Mouse (Mus musculus): ENCODE measurements around the gene Olfr247.
"Not testable (repeated sequence)": the region's sequence is repeated elsewhere in the genome, so short reads cannot be mapped to it uniquely, and the experiment has no call there.

Olfr247 gene

GRCm38 (mm10) chr10:129976040-129976439 is at the start of gene Olfr247:
Gene Olfr247, minus strand, starts transcription at chr10:129976140.
- CTCF ChIA-PET: not testable (repeated sequence)

- CTCF ChIA-PET: no interaction called here
Observed at GRCm38 (mm10) chr10:130012321-130012720, 36.4 kb upstream of the Olfr247 start, which contains the start of gene Olfr820. Gene Olfr820, plus strand, starts transcription at chr10:130012621.

- CTCF ChIA-PET: not testable (repeated sequence)
Observed at GRCm38 (mm10) chr10:130005366-130005765, 29.4 kb upstream of the Olfr247 start.

DNA sequence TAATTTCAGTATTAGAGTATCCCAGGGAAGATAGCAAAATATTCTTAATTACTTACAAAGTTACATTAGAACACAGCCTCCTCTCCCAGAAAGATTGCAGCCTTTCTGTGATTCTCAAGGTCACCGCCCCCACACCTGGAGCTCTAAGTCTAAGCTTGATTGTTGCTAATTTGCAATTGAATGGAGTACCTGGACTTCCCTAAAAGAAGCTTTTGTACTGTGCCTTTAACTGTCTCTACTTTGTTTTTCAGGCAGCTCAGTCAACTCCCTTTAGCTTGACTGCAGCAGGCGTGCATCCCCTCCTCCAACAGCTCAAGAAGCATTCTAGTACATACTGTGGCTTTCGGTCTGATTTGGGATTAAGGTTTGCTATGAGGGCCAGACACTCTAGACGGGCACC is 28.2 kb upstream of the Olfr247 start:
- CTCF ChIA-PET: not testable (repeated sequence)

DNA sequence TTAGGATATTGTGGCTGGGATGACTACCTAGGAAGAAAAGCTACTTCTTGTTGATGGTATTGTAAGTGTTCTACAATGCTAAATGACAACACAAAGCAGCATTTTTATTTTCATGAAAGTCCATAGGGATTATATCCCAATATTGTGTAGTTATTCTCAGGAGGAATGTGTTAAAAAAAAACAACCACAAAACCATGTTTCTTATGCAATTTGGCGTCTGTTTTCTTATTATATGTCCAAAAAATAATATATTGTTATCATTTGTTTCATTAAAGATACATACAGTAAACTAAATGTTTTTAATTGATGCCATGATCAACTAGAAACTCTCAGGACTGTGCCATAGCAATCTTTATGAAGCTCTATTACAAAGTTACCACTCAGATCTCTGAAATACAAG is 9.0 kb upstream of the Olfr247 start, which contains the start of gene Gm10310:
Gm10310 (minus strand) TSS at position 101 of the 400 bp plus-strand sequence.
- CTCF ChIA-PET: not testable (repeated sequence)

GRCm38 (mm10) chr10:129981867-129982266 is 5.9 kb upstream of the Olfr247 start:
- CTCF ChIA-PET: not testable (repeated sequence)

DNA sequence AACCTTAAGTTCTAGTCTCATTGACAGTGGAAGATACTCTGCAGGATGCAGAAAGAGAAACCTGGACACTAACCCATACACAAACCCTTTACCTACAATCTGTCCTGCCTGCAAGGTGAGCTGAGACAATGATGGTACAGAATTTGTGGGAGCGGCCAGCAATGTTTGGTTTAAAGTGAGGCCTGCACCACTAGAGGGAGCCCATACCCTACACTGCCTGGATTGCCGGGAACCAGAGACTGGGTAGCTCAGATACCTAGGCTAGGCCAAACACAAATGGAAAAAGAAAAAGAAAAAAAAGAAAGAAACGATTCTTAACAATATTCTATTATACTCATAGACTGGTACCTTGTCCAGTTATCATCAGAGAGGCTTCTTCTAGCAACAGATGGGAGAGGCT is 2.9 kb downstream of the Olfr247 start:
- CTCF ChIA-PET: not testable (repeated sequence)

- CTCF ChIA-PET: not testable (repeated sequence)
Observed at GRCm38 (mm10) chr10:129967166-129967565, 8.8 kb downstream of the Olfr247 start, which contains the start of gene Olfr819. Gene Olfr819, minus strand, starts transcription at chr10:129967266.

DNA sequence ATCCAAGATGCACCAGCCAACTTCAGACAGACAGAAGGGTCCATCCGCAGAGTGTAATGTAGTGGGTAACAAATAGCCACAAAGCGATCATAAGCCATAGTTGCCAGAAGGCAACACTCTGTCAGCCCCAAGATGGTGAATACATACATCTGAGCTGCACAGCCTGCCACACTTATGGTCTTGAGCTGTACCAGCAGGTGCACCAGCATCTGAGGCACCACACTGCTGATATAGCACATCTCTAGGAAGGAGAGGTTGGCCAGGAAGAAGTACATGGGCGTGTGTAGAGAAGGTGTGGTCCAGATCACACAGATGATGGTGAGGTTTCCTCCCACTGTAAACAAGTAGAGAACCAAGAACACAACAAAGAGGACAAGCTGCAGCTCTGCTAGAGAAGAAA is 9.7 kb downstream of the Olfr247 start:
- CTCF ChIA-PET: not testable (repeated sequence)

GRCm38 (mm10) chr10:129949000-129949399 is 26.9 kb downstream of the Olfr247 start, which contains the start of gene Olfr818:
Gene Olfr818, minus strand, starts transcription at chr10:129949100.
- CTCF ChIA-PET: no interaction called here
